Mouse (Mus musculus) thymus, adult 2 months (tissue): ENCODE data around the gene Svop. TPM values are rescaled to one million over a fixed set of nuclear protein-coding genes. Genes with fewer than 3 reads are reported as not detected.

Source experiments
- DNase-seq: peaks from one replicate; pipeline ENCODE4 v3.0.0; 2021
- H3K27ac ChIP-seq: fragments of 200-500 bp; 2 replicates; pipeline ENCODE4 v1.5.1; 2012; ENCODE audit warnings: low read length, control low read depth; ENCODE audit not compliant: control insufficient read depth, insufficient read depth
- H3K27me3 ChIP-seq: fragments of 200-500 bp; 2 replicates; pipeline ENCODE4 v1.6.1; 2012; ENCODE audit warnings: mild to moderate bottlenecking, low read length, moderate library complexity, mixed read lengths; ENCODE audit not compliant: control insufficient read depth, insufficient read depth
- H3K36me3 ChIP-seq: fragments of 200-500 bp; 2 replicates; pipeline ENCODE4 v1.6.1; 2012; ENCODE audit warnings: mild to moderate bottlenecking, low read length, moderate library complexity; ENCODE audit not compliant: control insufficient read depth, insufficient read depth
- H3K4me1 ChIP-seq: fragments of 200-500 bp; replicated peaks from 2 replicates; pipeline ENCODE4 v1.6.1; 2012; ENCODE audit warnings: low read length; ENCODE audit not compliant: control insufficient read depth, insufficient read depth
- H3K4me3 ChIP-seq: fragments of 200-500 bp; 2 replicates; pipeline ENCODE4 v1.5.1; 2012; ENCODE audit warnings: mild to moderate bottlenecking, low read length, control low read depth, moderate library complexity; ENCODE audit not compliant: control insufficient read depth, insufficient read depth
- CTCF ChIP-seq: fragments of 200-500 bp; IDR thresholded peaks from 2 replicates; pipeline ENCODE4 v1.5.1; 2012; ENCODE audit warnings: mild to moderate bottlenecking, control low read depth, low read length, moderate library complexity, borderline replicate concordance; ENCODE audit not compliant: control insufficient read depth, poor library complexity, insufficient read depth; ENCODE audit errors: extremely low read depth
- POLR2A ChIP-seq: fragments of 200-500 bp; IDR thresholded peaks from 2 replicates; pipeline ENCODE4 v1.6.1; 2012; ENCODE audit warnings: mild to moderate bottlenecking, low read length, control low read depth, moderate library complexity; ENCODE audit not compliant: control insufficient read depth, poor library complexity, insufficient read depth; ENCODE audit errors: extremely low read depth
- WGBS: fragments of 180-500 bp; shearing (Covaris S2); methylation state at CpG from one replicate; pipeline ENCODE4 v1.1.7; 2018; 5-methylcytosine and 5-hydroxymethylcytosine counted together
- polyA plus RNA-seq: library from polyadenylated mRNA; depleted of rRNA; stranded (reverse); fragments of >200 nt; gene quantifications from 2 replicates; pipeline ENCODE4 v1.2.3, GENCODE M21; 2012

Svop gene
- polyA plus RNA-seq, 1 experiment, result 0.05 TPM

GRCm38 (mm10) chr5:114113334-114113733 is 22.0 kb upstream of the Svop start:
- TF ChIP-seq POLR2A (no peak), CTCF (no peak)
- no peak overlapping the region for H3K4me3 ChIP-seq
- no peak for DNase-seq
- H3K36me3 ChIP-seq, result peaks cover 14% of the 10 kb centered on the region; the same call in 1 of the 2 replicates
- 93% methylated on average over 6 of the region's 6 CpGs for WGBS
- H3K27me3 ChIP-seq, result no peaks in the 10 kb centered on the region
- H3K27ac ChIP-seq, result no peak overlapping the region
- no peaks in the 10 kb centered on the region for H3K4me1 ChIP-seq

- no peaks in the 10 kb centered on the region for H3K27me3 ChIP-seq
- H3K4me1 ChIP-seq, result no peaks in the 10 kb centered on the region
- H3K36me3 ChIP-seq, result peaks cover 14% of the 10 kb centered on the region; the same call in 1 of the 2 replicates
- no peak for DNase-seq
- TF ChIP-seq POLR2A (no peak), CTCF (no peak)
- WGBS, result 93% methylated on average over 16 of the region's 16 CpGs
- no peak overlapping the region for H3K27ac ChIP-seq
- H3K4me3 ChIP-seq, result no peak overlapping the region
Observed at GRCm38 (mm10) chr5:114106391-114106935, 15.1 kb upstream of the Svop start.

- DNase-seq, result no peak
- no peak overlapping the region for H3K27ac ChIP-seq
- TF ChIP-seq CTCF (no peak), POLR2A (no peak)
- H3K4me1 ChIP-seq, result peaks cover 10% of the 10 kb centered on the region
- no peaks in the 10 kb centered on the region for H3K27me3 ChIP-seq
- WGBS, result 52% methylated on average over 1 of the region's 1 CpGs
- H3K4me3 ChIP-seq, result no peak overlapping the region
- no peaks in the 10 kb centered on the region for H3K36me3 ChIP-seq
Observed at GRCm38 (mm10) chr5:114102807-114103206, 11.4 kb upstream of the Svop start.

DNA sequence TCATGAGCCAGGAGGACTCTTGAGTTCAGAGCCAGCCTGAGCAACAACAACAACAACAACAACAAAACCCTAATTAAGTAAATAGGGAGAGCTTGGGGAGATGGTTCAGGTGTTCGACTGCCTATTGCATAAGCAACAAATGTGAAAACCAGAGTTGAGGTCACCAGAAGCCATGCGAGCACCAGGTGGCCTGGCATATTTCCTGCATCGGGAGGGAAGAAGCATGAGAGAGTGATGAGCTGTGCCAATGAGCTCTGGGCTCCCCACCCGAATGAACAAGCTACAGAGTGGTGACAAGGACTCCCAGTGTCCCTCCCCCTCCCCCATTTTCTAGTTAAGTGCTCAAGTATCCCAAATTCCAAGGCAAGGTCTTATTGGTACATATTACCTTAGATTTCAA is 10.5 kb upstream of the Svop start:
- Histone ChIP-seq H3K36me3 (no peaks in the 10 kb centered on the region), H3K27me3 (no peaks in the 10 kb centered on the region), H3K4me1 (peaks cover 10% of the 10 kb centered on the region), H3K27ac (no peak overlapping the region), H3K4me3 (no peak overlapping the region)
- no peak for DNase-seq
- 83% methylated on average over 4 of the region's 4 CpGs for WGBS
- TF ChIP-seq POLR2A (no peak), CTCF (no peak)

GRCm38 (mm10) chr5:114100390-114101099 is 9.2 kb upstream of the Svop start:
- no peaks in the 10 kb centered on the region for H3K36me3 ChIP-seq
- WGBS, result 6% methylated on average over 60 of the region's 64 CpGs
- no peaks in the 10 kb centered on the region for H3K27me3 ChIP-seq
- H3K27ac ChIP-seq, result no peak overlapping the region
- peaks cover 10% of the 10 kb centered on the region for H3K4me1 ChIP-seq
- TF ChIP-seq CTCF (no peak), POLR2A (no peak)
- peak overlapping the region; percentile 57 for H3K4me3 ChIP-seq
- no peak for DNase-seq

DNA sequence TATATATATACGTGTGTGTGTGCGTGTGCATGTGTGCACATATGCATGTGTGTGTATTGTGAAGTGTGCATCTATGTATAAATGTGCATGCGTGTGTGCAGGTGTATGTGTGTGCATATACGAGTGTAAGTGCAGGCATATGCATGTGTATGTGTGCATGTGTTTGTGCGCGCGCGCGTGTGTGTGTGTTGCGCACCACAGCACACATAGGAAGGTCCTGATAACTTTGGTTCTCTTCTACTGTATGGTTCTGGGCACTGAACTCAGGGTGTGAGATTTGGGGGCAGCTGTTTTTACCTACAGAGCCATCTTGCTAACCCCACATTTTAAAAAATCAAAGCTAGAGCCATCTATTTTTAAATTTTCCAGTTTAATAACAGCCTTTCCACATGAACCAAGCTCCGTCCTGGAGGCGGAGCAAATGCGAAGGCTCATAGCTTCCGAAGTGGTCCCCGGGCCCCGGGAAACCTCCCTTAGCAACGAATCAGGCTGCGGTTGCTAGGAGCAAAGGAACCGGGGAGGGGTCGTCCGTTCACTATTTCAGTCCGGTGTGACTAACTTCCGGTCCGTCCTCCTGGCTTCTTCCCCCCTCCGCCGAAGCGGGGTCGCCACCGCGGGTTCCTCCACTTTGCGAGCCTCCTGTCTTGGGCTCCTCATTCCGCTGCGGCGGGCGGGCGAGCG is 8.5 kb upstream of the Svop start:
- no peaks in the 10 kb centered on the region for H3K36me3 ChIP-seq
- 9% methylated on average over 37 of the region's 37 CpGs for WGBS
- no peak overlapping the region for H3K27ac ChIP-seq
- H3K4me3 ChIP-seq, result peak overlapping the region; percentile 57
- peak; percentile 88 for DNase-seq
- peaks cover 10% of the 10 kb centered on the region for H3K4me1 ChIP-seq
- TF ChIP-seq CTCF (no peak), POLR2A (no peak)
- H3K27me3 ChIP-seq, result no peaks in the 10 kb centered on the region
